Mouse (Mus musculus): ENCODE results near the gene F8. TPM values are rescaled to one million over a fixed set of nuclear protein-coding genes. Genes with fewer than 3 reads are reported as not detected.
A peak's percentile ranks its signal among the peaks of the same experiment; 100 is the strongest.

F8 gene
- polyA plus RNA-seq (2015; fragmentation: Nextera tagmentation; extraction: Ambion mirVana): 1.4 and 1.5 TPM in 2 replicates

DNA sequence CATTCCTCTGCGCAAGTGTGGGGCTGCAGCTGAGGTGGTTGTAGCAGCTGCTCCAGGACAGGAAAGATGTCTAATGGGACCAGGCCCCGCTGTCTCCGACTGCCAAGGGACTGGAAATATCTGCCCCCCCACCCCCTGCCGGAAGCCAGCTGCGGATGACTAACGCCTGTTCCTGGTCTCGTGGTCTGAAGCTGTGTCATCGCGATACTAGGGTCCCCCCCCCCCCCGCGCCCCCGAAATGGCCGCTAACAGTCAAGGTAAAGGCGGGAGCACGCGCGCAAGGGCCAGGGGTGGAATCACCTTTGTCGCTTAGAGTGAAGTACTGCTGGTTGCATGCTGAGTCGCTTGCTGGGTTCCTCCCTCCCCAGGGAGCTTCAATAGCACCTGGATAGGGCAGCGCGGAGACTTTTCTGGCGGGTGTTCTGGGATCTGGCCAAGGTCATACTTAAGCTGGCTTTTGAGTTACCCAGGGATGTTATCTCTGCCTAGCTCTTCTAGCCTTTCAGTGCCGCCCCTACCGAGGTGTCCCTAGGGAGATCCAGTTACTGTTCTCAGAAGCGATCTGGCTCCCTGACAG is at the start of gene F8, which contains the start of gene Fundc2:
Gene F8 (minus strand): TSS at position 421 of the 577 bp plus-strand sequence.
Gene Fundc2 (plus strand): TSS at position 205 of the 577 bp plus-strand sequence.
- 13% methylated on average over 24 of the region's 25 CpGs for WGBS
- peak; percentile 97 for ATAC-seq (ENCODE audit: low FRiP score, low read depth)

DNA sequence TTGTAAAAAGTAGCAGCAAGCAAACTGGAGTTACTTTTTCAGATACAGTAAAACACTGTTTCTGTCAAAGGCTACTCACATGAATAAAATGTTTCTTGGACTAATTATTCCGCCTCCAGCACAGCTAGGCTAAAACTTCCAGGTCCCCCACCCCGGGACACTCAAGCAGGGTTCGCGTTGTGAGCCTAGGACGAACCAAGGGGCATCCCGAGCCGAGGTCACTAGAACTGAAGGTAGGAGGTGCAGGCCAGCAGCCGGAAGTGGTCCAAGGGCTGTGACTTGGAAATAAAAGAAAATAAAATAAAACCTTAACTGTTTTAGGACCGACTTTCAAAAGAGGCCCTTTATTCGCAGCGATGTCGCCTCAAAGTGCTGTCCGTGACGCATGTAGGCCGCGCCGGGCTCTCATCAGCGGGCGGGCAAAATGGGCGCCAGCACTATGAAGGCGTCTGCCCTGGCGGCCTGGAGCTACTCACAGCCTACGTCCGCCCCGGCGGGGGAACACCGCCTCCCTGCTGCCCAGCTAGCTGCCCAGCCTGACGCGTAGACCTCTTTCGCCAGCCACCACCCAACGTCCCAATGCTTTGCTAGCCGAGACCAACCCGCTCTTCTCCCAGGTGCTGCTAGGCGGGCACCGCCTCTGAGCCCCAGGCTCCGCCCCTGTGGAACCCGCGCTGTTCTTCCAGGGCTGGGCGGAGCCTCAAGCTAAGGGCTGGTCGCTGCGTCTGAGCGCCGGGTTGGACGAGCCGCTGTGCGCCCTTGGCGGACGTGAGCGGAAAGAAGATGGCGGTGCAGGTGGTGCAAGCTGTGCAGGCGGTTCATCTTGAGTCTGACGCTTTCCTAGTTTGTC is 33.7 kb upstream of the F8 start, which contains the start of the genes Cmc4, Mtcp1 and Brcc3:
Gene Cmc4 (minus strand): TSS at position 649 of the 850 bp plus-strand sequence.
Gene Mtcp1 (minus strand): TSS at position 653 of the 850 bp plus-strand sequence.
Gene Brcc3 (plus strand): TSS at position 693 of the 850 bp plus-strand sequence.
- Histone ChIP-seq H3K4me3 (peak within 1 kb of the TSS; percentile 58), H3K27me3 (no peaks in the 10 kb centered on the region), H3K4me1 (replicated peaks) (peaks cover 7% of the 10 kb centered on the region), H3K27ac (replicated peaks) (peak within 1 kb of the TSS; percentile 89), H3K9me3 (no peaks in the 10 kb centered on the region), H3K9ac (peak within 1 kb of the TSS; percentile 54), H3K4me2 (peak within 1 kb of the TSS; percentile 56), H3K36me3 (no peaks in the 10 kb centered on the region)
- 13% methylated on average over 52 of the region's 52 CpGs for WGBS
- peak; percentile 100 for ATAC-seq (ENCODE audit: low FRiP score, low read depth)

More for the DNA sequence above, at the start of gene F8, which contains the start of gene Fundc2:
- Histone ChIP-seq H3K36me3 (no peaks in the 10 kb centered on the region), H3K4me3 (peak within 1 kb of the TSS; percentile 56), H3K4me2 (peak within 1 kb of the TSS; percentile 54), H3K27me3 (no peaks in the 10 kb centered on the region), H3K9me3 (no peaks in the 10 kb centered on the region), H3K4me1 (replicated peaks) (no peaks in the 10 kb centered on the region), H3K27ac (replicated peaks) (peak within 1 kb of the TSS; percentile 76), H3K9ac (peak within 1 kb of the TSS; percentile 56)

DNA sequence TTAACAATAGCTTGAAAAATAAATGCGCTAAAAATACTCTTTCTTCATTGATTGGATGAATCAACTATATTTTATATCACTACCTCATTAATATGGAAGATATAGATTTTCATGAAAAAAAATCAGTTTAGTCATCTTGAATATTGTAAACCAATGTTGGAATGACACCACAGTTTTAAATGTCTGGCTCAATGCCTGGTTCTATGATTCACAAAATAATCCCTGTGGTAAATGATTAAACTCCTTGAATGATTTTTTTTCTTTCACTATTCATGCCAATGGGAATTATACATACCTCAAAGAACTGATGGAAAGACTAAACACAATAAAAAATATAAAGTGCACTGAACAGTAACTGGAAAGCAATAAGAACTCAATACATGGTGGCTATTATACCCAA is 27.3 kb upstream of the F8 start:
- no peak overlapping the region for H3K4me2 ChIP-seq
- ATAC-seq (ENCODE audit: low FRiP score, low read depth): no peak
- no peak overlapping the region for H3K4me3 ChIP-seq
- no peaks in the 10 kb centered on the region for H3K9me3 ChIP-seq
- H3K27ac ChIP-seq (replicated peaks): no peak overlapping the region
- no peaks in the 10 kb centered on the region for H3K27me3 ChIP-seq
- no peak overlapping the region for H3K9ac ChIP-seq
- 0 out of 2 replicates have a peak, but pooled peaks cover under 1% of the 10 kb centered on the region for H3K4me1 ChIP-seq (replicated peaks)
- 88% methylated on average over 1 of the region's 1 CpGs for WGBS
- H3K36me3 ChIP-seq: no peaks in the 10 kb centered on the region

DNA sequence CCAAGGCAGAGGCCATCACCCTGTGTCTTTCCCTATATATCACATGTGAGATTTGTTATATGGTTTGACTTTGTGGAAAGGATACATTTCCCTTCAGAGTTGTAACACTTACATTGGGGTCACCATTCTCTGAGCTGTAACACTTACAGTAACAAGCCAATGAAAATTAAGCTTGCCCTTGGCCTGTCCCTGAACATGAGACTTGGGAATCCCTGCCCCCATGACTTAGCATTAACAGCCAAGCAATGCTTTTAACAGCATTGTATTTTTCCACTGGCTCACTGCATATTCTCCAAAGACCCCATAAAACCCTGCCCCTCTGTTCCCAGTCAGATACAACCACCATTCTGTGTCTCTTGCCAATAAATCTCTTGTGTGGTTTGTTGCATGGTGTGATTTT is 20.9 kb upstream of the F8 start:
- Histone ChIP-seq H3K4me1 (replicated peaks) (no peaks in the 10 kb centered on the region), H3K36me3 (no peaks in the 10 kb centered on the region), H3K4me2 (no peak overlapping the region), H3K27me3 (no peaks in the 10 kb centered on the region), H3K4me3 (no peak overlapping the region), H3K9ac (no peak overlapping the region), H3K27ac (replicated peaks) (no peak overlapping the region), H3K9me3 (no peaks in the 10 kb centered on the region)
- ATAC-seq (ENCODE audit: low FRiP score, low read depth): no peak

DNA sequence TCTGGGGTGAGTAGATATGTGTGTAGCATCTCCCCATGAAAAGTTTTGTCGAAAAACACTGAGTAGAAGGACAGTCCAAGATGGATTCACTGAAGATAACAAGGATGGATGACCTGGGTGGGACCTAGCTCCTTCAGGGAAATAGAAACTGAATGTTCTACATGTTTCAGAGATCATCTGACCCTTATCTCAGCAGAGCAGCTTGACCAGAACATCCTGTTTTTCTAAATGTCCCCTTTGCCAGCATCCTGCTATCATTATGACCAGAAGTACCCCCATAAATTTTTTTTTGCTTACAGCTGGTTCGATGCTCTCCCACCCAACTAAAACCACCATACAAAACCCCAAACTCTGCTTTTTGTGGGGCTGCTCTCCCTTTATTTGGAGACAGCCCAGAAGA is 20.3 kb upstream of the F8 start:
- ATAC-seq (ENCODE audit: low FRiP score, low read depth): no peak
- Histone ChIP-seq H3K27me3 (no peaks in the 10 kb centered on the region), H3K36me3 (no peaks in the 10 kb centered on the region), H3K9me3 (no peaks in the 10 kb centered on the region), H3K4me1 (replicated peaks) (no peaks in the 10 kb centered on the region), H3K4me3 (no peak overlapping the region), H3K9ac (no peak overlapping the region), H3K4me2 (no peak overlapping the region), H3K27ac (replicated peaks) (no peak overlapping the region)
- 81% methylated on average over 2 of the region's 2 CpGs for WGBS

DNA sequence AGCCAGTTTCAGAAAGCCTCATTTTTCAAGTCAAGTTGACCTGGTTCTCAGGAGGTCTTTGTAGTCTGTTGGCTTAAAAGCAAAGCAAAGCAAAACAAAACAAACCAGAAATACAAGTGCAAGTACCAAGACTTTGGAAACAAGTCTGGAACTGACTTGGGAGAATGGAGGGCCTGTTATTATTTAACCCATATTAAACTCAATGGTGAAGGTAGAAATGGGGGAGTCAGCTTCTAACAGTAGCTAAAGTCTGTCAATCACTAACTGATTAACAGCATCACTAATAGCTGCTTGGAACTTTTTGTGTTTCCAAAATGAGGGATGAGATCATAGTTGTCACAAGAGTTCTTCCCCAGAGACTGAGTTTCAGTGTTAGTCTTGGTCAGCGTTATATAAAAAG is 17.1 kb upstream of the F8 start:
- Histone ChIP-seq H3K4me2 (no peak overlapping the region), H3K4me1 (replicated peaks) (no peaks in the 10 kb centered on the region), H3K27ac (replicated peaks) (no peak overlapping the region), H3K4me3 (no peak overlapping the region), H3K27me3 (no peaks in the 10 kb centered on the region), H3K36me3 (0 out of 2 replicates have a peak, but pooled peaks cover 3% of the 10 kb centered on the region), H3K9me3 (no peaks in the 10 kb centered on the region), H3K9ac (no peak overlapping the region)
- no peak for ATAC-seq (ENCODE audit: low FRiP score, low read depth)
- WGBS: 97% methylated on average over 1 of the region's 1 CpGs

DNA sequence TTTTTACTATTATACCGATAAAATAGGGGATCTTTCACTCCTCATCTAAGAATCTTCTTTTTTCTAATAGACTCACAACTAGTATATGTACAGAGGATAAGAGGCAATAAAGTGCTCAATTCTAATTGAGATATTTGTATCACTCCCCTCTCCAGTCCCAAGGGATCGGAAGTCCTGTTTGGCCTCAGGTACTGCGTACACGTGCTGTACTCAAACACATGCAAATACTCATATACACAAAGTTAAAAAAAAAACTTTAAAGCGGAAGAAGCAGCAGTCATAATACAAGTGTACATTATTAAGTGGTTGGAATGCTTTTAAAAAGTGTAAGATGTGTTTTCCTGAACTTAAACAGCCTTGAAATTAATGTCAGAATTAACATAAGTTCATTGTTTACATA is 716 bp downstream of the F8 start:
- 72% methylated on average over 5 of the region's 5 CpGs for WGBS
- ATAC-seq (ENCODE audit: low FRiP score, low read depth): no peak
- Histone ChIP-seq H3K36me3 (no peaks in the 10 kb centered on the region), H3K27me3 (no peaks in the 10 kb centered on the region), H3K4me2 (peak overlapping the region; percentile 54), H3K4me3 (peak overlapping the region; percentile 56), H3K27ac (replicated peaks) (peak overlapping the region; percentile 76; the same call in 1 of the 2 replicates), H3K9ac (peak overlapping the region; percentile 46; the same call in 1 of the 2 replicates), H3K9me3 (no peaks in the 10 kb centered on the region), H3K4me1 (replicated peaks) (no peaks in the 10 kb centered on the region)

DNA sequence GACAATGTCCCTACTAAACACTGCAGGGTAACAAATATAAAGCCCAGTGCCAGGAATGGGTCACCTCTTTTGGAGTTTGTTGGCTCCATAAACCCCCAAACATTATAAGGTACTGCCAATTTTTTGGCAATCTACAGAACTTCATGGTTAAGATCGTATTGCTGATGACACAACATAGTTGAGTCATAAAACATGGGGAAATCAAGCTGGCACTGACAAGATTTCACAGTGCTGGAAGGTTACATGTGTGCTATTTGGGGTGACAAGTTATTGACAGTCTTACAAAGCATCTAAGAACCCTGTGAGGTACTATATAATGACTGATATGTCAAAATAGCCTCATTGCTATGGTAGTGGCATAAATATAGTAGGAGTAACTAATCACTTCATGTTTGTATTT is 1.2 kb downstream of the F8 start:
- 94% methylated on average over 1 of the region's 1 CpGs for WGBS
- H3K27ac ChIP-seq (replicated peaks): no peak overlapping the region
- H3K36me3 ChIP-seq: no peaks in the 10 kb centered on the region
- no peak overlapping the region for H3K4me2 ChIP-seq
- no peak overlapping the region for H3K4me3 ChIP-seq
- no peaks in the 10 kb centered on the region for H3K27me3 ChIP-seq
- no peak overlapping the region for H3K9ac ChIP-seq
- no peak for ATAC-seq (ENCODE audit: low FRiP score, low read depth)
- H3K9me3 ChIP-seq: no peaks in the 10 kb centered on the region
- H3K4me1 ChIP-seq (replicated peaks): no peaks in the 10 kb centered on the region

DNA sequence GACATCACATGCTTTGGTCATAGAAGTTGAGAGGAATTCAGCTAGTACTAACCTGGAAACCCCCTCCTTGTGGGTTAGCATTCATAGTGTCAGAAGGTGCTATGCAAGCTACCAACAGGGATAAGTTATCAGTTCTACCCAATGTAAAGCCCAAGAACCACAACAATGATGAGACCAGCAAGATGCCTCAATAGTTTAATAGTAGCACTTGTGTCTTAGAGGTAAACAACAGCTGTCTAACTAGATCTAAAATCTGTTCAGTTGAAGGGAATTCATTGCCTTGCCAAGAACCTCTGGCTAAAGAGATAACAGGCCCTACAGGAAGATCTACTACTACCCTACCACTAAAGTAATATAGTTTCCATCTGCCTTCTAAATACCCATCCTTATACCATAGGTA is 5.6 kb downstream of the F8 start:
- Histone ChIP-seq H3K4me2 (no peak overlapping the region), H3K9ac (no peak overlapping the region), H3K27me3 (no peaks in the 10 kb centered on the region), H3K27ac (replicated peaks) (no peak overlapping the region), H3K4me3 (no peak overlapping the region), H3K9me3 (no peaks in the 10 kb centered on the region), H3K4me1 (replicated peaks) (no peaks in the 10 kb centered on the region), H3K36me3 (no peaks in the 10 kb centered on the region)
- no peak for ATAC-seq (ENCODE audit: low FRiP score, low read depth)

DNA sequence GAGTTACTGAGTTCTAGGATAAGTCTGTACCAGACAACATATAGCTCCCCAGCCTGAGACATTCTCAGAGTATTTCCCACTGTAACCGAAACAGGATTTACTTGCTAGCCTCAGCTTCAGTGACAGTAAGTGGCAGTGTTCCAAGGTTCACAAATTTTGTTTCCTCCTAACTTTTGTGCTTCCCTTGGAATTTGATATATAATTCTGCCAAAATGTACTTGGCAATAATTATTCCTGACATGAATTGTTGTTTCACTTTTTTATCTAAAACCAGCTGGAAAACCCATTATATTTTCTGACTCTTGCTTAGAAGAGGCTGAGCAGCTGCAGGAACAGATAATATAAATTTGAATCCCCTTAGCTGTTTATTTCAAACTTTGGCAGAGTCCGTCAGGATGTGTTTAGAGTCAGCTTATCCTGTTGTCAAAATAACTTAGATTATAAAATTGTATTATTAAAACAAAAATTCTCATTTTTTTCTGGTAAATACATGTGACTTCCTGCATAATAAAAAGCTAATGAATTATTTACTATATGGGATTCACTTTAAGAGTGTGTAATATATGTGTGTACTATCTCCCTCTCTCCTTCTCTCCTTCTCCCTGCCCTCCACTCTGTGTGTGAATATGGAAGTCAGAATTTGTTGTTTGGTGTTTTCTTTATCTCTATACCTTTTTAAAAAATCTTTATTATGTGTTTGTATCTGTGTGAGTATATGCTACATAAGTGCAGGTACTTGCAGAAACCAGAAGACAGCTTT is 9.6 kb downstream of the F8 start:
- Histone ChIP-seq H3K27me3 (no peaks in the 10 kb centered on the region), H3K9ac (no peak overlapping the region), H3K4me2 (no peak overlapping the region), H3K4me1 (replicated peaks) (no peaks in the 10 kb centered on the region), H3K27ac (replicated peaks) (no peak overlapping the region), H3K36me3 (no peaks in the 10 kb centered on the region), H3K4me3 (no peak overlapping the region), H3K9me3 (no peaks in the 10 kb centered on the region)
- no peak for ATAC-seq (ENCODE audit: low FRiP score, low read depth)
- WGBS: 86% methylated on average over 2 of the region's 2 CpGs

DNA sequence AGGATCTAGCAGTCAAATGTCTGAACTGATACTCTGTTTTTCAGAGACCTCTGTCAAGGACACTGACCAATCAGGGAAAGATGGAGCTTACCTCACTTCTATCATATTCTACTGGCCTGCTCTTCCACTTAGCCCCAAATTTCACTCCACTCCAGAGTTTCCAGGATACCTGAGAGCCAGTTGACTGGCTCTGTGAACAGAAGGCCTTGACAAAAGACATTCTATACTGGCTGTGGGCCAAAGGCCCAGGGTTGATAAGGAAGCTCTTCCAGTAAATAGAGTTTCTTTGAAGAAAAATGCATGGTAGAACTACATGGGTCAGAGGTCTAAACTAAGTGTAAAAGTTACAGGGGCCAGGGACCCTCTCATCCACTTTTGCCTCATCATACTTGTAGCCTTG is 12.2 kb downstream of the F8 start:
- Histone ChIP-seq H3K4me2 (no peak overlapping the region), H3K27ac (replicated peaks) (no peak overlapping the region), H3K4me3 (no peak overlapping the region), H3K27me3 (no peaks in the 10 kb centered on the region), H3K36me3 (no peaks in the 10 kb centered on the region), H3K9me3 (no peaks in the 10 kb centered on the region), H3K4me1 (replicated peaks) (no peaks in the 10 kb centered on the region), H3K9ac (no peak overlapping the region)
- no peak for ATAC-seq (ENCODE audit: low FRiP score, low read depth)

DNA sequence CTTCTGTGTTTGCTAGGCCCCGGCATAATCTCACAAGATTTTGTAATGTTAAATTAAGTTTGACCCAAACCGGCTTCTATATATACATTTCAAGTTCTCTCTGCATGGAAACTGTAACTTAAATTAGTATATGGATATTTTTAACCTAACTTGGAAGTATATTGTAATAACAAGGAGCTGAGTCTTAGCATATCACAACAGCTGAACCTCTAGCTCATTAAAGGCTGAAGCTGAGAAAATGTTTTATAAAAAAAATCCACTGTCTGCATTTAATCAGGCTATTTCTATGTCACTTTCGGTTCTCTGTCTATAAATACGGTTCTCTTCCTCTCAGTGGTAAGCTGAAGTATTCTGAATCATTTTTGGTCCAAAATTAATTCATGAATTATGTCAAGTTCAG is 58.9 kb downstream of the F8 start:
- Histone ChIP-seq H3K36me3 (no peaks in the 10 kb centered on the region), H3K4me3 (no peak overlapping the region), H3K27me3 (no peaks in the 10 kb centered on the region), H3K4me1 (replicated peaks) (no peaks in the 10 kb centered on the region), H3K4me2 (no peak overlapping the region), H3K9me3 (no peaks in the 10 kb centered on the region), H3K9ac (no peak overlapping the region), H3K27ac (replicated peaks) (no peak overlapping the region)
- ATAC-seq (ENCODE audit: low FRiP score, low read depth): no peak
- 92% methylated on average over 4 of the region's 4 CpGs for WGBS

Data from hindbrain, embryonic 15.5 days (tissue).